Mouse (Mus musculus): ENCODE data around the gene Olfr1287. TPM values are rescaled to one million over a fixed set of nuclear protein-coding genes. Genes with fewer than 3 reads are reported as not detected.

Olfr1287 gene
- total RNA-seq (2021): not detected
- long read RNA-seq, experiment 1: 0 reads
- long read RNA-seq, experiment 2: 0 reads

- DNase-seq: no peak
Observed at GRCm38 (mm10) chr2:111448842-111449241, at the start of gene Olfr1287. Olfr1287 (plus strand) TSS chr2:111449142.

GRCm38 (mm10) chr2:111422931-111423330 is 26.0 kb upstream of the Olfr1287 start, which contains the start of gene Olfr1286:
Olfr1286 (minus strand) TSS chr2:111423115.
- no peak for DNase-seq

GRCm38 (mm10) chr2:111473801-111474200 is 24.9 kb downstream of the Olfr1287 start, which contains the start of gene Olfr1288:
Olfr1288 (plus strand) TSS chr2:111474101.
- no peak for DNase-seq

- no peak for DNase-seq
Observed at GRCm38 (mm10) chr2:111480519-111480918, 31.6 kb downstream of the Olfr1287 start, which contains the start of gene Olfr1289. Olfr1289 (plus strand) TSS chr2:111480819.

GRCm38 (mm10) chr2:111493729-111494128 is 44.8 kb downstream of the Olfr1287 start, which contains the start of gene Olfr1290:
Olfr1290 (minus strand) TSS chr2:111493829.
- no peak for DNase-seq

GRCm38 (mm10) chr2:111496880-111497279 is 47.9 kb downstream of the Olfr1287 start, which contains the start of gene Olfr1291-ps1:
Olfr1291-ps1 (plus strand) TSS chr2:111497180.
- DNase-seq: no peak

Other genes with a start within 250 kb of the Olfr1287 start
- not detected for gene 4930430A15Rik, start 219.5 kb upstream of the Olfr1287 start, total RNA-seq (2021)
- not detected for gene Olfr1275, start 213.9 kb upstream of the Olfr1287 start, total RNA-seq (2021)
- not detected for gene Olfr1276, start 194.6 kb upstream of the Olfr1287 start, total RNA-seq (2021)
- gene Olfr1277, start 175.0 kb upstream of the Olfr1287 start, total RNA-seq (2021): not detected
- gene Olfr1278, start 159.0 kb upstream of the Olfr1287 start, total RNA-seq (2021): not detected
- gene Olfr1279, start 148.5 kb upstream of the Olfr1287 start, total RNA-seq (2021): not detected
- not detected for gene Olfr1280, start 135.1 kb upstream of the Olfr1287 start, total RNA-seq (2021)
- not detected for gene Olfr1281, start 122.6 kb upstream of the Olfr1287 start, total RNA-seq (2021)
- not detected for gene Olfr1282, start 113.1 kb upstream of the Olfr1287 start, total RNA-seq (2021)
- gene Olfr1283, start 82.4 kb upstream of the Olfr1287 start, total RNA-seq (2021): not detected
- gene Olfr1284, start 73.6 kb upstream of the Olfr1287 start, total RNA-seq (2021): not detected
- not detected for gene Olfr1286, start 26.0 kb upstream of the Olfr1287 start, total RNA-seq (2021)
- gene Olfr1288, start 25.0 kb downstream of the Olfr1287 start, total RNA-seq (2021): not detected
- gene Olfr1289, start 31.7 kb downstream of the Olfr1287 start, total RNA-seq (2021): not detected
- gene Olfr1290, start 44.7 kb downstream of the Olfr1287 start, total RNA-seq (2021): not detected
- gene Olfr1291-ps1, start 48.0 kb downstream of the Olfr1287 start, total RNA-seq (2021): not detected
- not detected for gene Olfr1293-ps, start 76.1 kb downstream of the Olfr1287 start, total RNA-seq (2021)
- gene Olfr1294, start 91.1 kb downstream of the Olfr1287 start, total RNA-seq (2021): not detected
- not detected for gene Olfr1295, start 120.5 kb downstream of the Olfr1287 start, total RNA-seq (2021)
- not detected for gene Olfr1297, start 177.4 kb downstream of the Olfr1287 start, total RNA-seq (2021)
- gene Olfr1298, start 200.1 kb downstream of the Olfr1287 start, total RNA-seq (2021): not detected
- not detected for gene Olfr1299, start 212.3 kb downstream of the Olfr1287 start, total RNA-seq (2021)